ENCODE assay signal across 23 mouse cellular contexts in the genomic region with DNA sequence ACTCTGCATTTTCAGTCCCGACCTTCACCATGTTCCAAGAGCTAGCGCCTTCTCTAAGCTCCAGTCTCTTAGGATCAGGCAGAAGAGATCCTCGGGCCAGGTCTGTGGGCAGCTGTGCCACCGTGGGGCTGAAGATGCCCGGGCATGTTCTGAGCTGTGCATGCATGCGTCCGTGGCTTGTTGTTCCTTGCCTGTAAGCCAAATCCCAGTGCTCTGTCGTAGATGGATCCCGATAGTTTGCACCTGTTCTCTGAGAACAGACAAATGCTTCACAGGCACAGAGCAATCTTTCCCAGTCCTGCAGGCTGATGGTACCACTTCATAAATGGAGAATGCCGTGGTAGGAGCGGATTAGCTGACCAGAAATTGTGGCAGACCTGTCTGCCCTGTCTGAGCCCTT.
DNase-seq lines count a peak whose midpoint lies in the region; ATAC-seq lines count a peak whose summit lies in the region.
"Had no signal": no experiment of that assay in that cellular context is flagged by ENCODE, and none has a peak within 500 bp of the region (broad histone marks: within the 10 kb centered on the region; RNA-seq: fewer than 3 reads in every experiment).

No protein-coding gene starts in this region.

- H3K4me1 ChIP-seq in heart, embryonic 13.5 days: peaks cover 47% of the 10 kb centered on the region
- H3K4me1 ChIP-seq: forebrain, embryonic 15.5 days; hindbrain, embryonic 12.5 days had no signal

- H3K4me3 ChIP-seq in heart, embryonic 13.5 days: no peak overlapping the region
- H3K4me3 ChIP-seq: embryonic facial prominence, embryonic 15.5 days; erythroblast, embryonic 14.5 days; forebrain, embryonic 15.5 days; hindbrain, embryonic 12.5 days had no signal

- 0 out of 2 replicates have a peak overlapping the region, but pooled peaks have one; percentile 34 for H3K4me2 ChIP-seq in heart, embryonic 13.5 days
- H3K4me2 ChIP-seq: embryonic facial prominence, embryonic 15.5 days; forebrain, embryonic 15.5 days; hindbrain, embryonic 12.5 days had no signal

- no peak for ATAC-seq in heart, embryonic 13.5 days (ENCODE audit: extremely low read depth, insufficient number of reproducible peaks, low FRiP score, low TSS enrichment)
- ATAC-seq: forebrain, embryonic 15.5 days; hindbrain, embryonic 16.5 days; inflammation-experienced regulatory T-cells, adult 6 months; intestine, postnatal 0 days had no signal

- H3K27ac ChIP-seq in heart, embryonic 13.5 days (replicated peaks): peak overlapping the region; percentile 77
- H3K27ac ChIP-seq: embryonic facial prominence, embryonic 15.5 days; forebrain, embryonic 15.5 days; hindbrain, embryonic 12.5 days had no signal

- H3K27me3 ChIP-seq in heart, embryonic 13.5 days (replicated peaks): no peaks in the 10 kb centered on the region
- H3K27me3 ChIP-seq: embryonic facial prominence, embryonic 15.5 days; forebrain, embryonic 15.5 days; hindbrain, embryonic 12.5 days had no signal

- peaks cover 23% of the 10 kb centered on the region; the same call in 1 of the 2 replicates for H3K36me3 ChIP-seq in heart, embryonic 13.5 days

- no peaks in the 10 kb centered on the region for H3K9me3 ChIP-seq in heart, embryonic 13.5 days
- H3K9me3 ChIP-seq: embryonic facial prominence, embryonic 15.5 days; forebrain, embryonic 15.5 days; hindbrain, embryonic 12.5 days had no signal

- DNase-seq in heart, adult 11 months: peak; percentile 84
- DNase-seq in heart, postnatal 36 days: no peak
- DNase-seq in heart, adult 18-20 months: no peak
- DNase-seq in right cerebral cortex, postnatal 10 days (ENCODE audit: low spot score in 2 of 2): peak; percentile 19 to 25
- DNase-seq in right cerebral cortex, postnatal 25 days: no peak
- peak; percentile 28 for DNase-seq in gonadal fat pad, adult 2 months (ENCODE audit: low read depth)
- DNase-seq in adrenal gland, postnatal 36 days: no peak
- DNase-seq: adrenal gland, adult 2 months; adrenal gland, postnatal 25 days; cerebellum, adult 8-10 months; cerebellum, postnatal 14 days; embryo, embryonic 11 days; gastrocnemius, postnatal 14 days; heart, postnatal 14 days; kidney, adult 8-10 months had no signal

- 0 out of 2 replicates have a peak overlapping the region, but pooled peaks have one; percentile 19 for H3K9ac ChIP-seq in heart, embryonic 13.5 days
- H3K9ac ChIP-seq: embryonic facial prominence, embryonic 15.5 days; forebrain, embryonic 15.5 days; hindbrain, embryonic 12.5 days had no signal

- 79% methylated on average over 11 of the region's 11 CpGs for WGBS in heart, embryonic 13.5 days

- intact Hi-C loops in heart, postnatal 36 days (cut with DNase I): loop anchor here (5.0 to 10.0 kb wide), 2 partner anchors 48 to 659 kb away; no protein-coding TSS in a partner anchor

Comparison
In these comparisons a context has a peak if more than half of its experiments do, and no peak if none do; other contexts are left out.
1. DNase-seq: peak in heart, adult 11 months (single experiment), right cerebral cortex, postnatal 10 days (2 of 2) and gonadal fat pad, adult 2 months (single experiment); none in heart, postnatal 36 days (0 of 2), heart, adult 18-20 months (0 of 2), right cerebral cortex, postnatal 25 days (single experiment) and adrenal gland, postnatal 36 days (0 of 2).